ENCODE assay signal across 9 mouse cellular contexts in genomic region chr5:74974061-74974581, GRCm38 (mm10).
DNase-seq lines count a peak whose midpoint lies in the region; ATAC-seq lines count a peak whose summit lies in the region.
"Had no signal": no experiment of that assay in that cellular context is flagged by ENCODE, and none has a peak within 500 bp of the region (broad histone marks: within the 10 kb centered on the region; RNA-seq: fewer than 3 reads in every experiment).

No protein-coding gene starts in this region.

- H3K9ac ChIP-seq in embryonic facial prominence, embryonic 14.5 days (ENCODE audit: low read depth, low read length): no peak overlapping the region
- no peak overlapping the region for H3K9ac ChIP-seq in intestine, embryonic 14.5 days (ENCODE audit: low read length)
- H3K9ac ChIP-seq in liver, embryonic 13.5 days: no peak overlapping the region
- H3K9ac ChIP-seq: hindbrain, embryonic 15.5 days had no signal

- DNase-seq in ES-CJ7 (ENCODE audit: low read depth, low spot score): peak; percentile 58
- DNase-seq in embryonic facial prominence, embryonic 14.5 days (ENCODE audit: low spot score): peak; percentile 45
- peak; percentile 60 for DNase-seq in intestine, embryonic 14.5 days (ENCODE audit: low spot score)
- no peak for DNase-seq in liver, embryonic 13.5 days
- peak; percentile 12 for DNase-seq in retina, postnatal 1 day
- DNase-seq in T-cell, adult 2 months (ENCODE audit: low spot score): no peak
- no peak for DNase-seq in left cerebral cortex, adult 9 months (ENCODE audit: low spot score in 2 of 2)
- DNase-seq in layer of hippocampus, adult 18-20 months (ENCODE audit: low spot score in 2 of 2): no peak

- no peak for ATAC-seq in embryonic facial prominence, embryonic 14.5 days (ENCODE audit: low read depth)
- 0 out of 2 replicates have a peak, but pooled peaks have one; percentile 21 for ATAC-seq in intestine, embryonic 14.5 days (replicated peaks; ENCODE audit: low FRiP score, low TSS enrichment, low read depth)
- peak; percentile 60 for ATAC-seq in liver, embryonic 13.5 days (ENCODE audit: low read depth)

- no peak overlapping the region for H3K4me2 ChIP-seq in embryonic facial prominence, embryonic 14.5 days (ENCODE audit: low read depth, low read length)
- H3K4me2 ChIP-seq in intestine, embryonic 14.5 days (ENCODE audit: low read length): no peak overlapping the region
- no peak overlapping the region for H3K4me2 ChIP-seq in liver, embryonic 13.5 days
- H3K4me2 ChIP-seq: hindbrain, embryonic 15.5 days had no signal

- H3K36me3 ChIP-seq in embryonic facial prominence, embryonic 14.5 days (ENCODE audit: control insufficient read depth, insufficient read depth, low read length): no peaks in the 10 kb centered on the region
- H3K36me3 ChIP-seq in intestine, embryonic 14.5 days (ENCODE audit: control insufficient read depth, insufficient read depth, low read length): no peaks in the 10 kb centered on the region
- no peaks in the 10 kb centered on the region for H3K36me3 ChIP-seq in liver, embryonic 13.5 days
- H3K36me3 ChIP-seq: hindbrain, embryonic 15.5 days had no signal

- no peak overlapping the region for H3K4me3 ChIP-seq in embryonic facial prominence, embryonic 14.5 days (ENCODE audit: low read depth, low read length)
- H3K4me3 ChIP-seq in intestine, embryonic 14.5 days (ENCODE audit: low read depth, low read length): no peak overlapping the region
- no peak overlapping the region for H3K4me3 ChIP-seq in liver, embryonic 13.5 days (replicated peaks)
- H3K4me3 ChIP-seq: hindbrain, embryonic 15.5 days had no signal

- WGBS in embryonic facial prominence, embryonic 14.5 days: 44% methylated on average over 22 of the region's 22 CpGs
- 34% methylated on average over 22 of the region's 22 CpGs for WGBS in intestine, embryonic 14.5 days
- 74% methylated on average over 22 of the region's 22 CpGs for WGBS in liver, embryonic 13.5 days (ENCODE audit: insufficient replicate concordance)

- H3K27me3 ChIP-seq in embryonic facial prominence, embryonic 14.5 days (replicated peaks; ENCODE audit: control insufficient read depth, insufficient read depth, low read length): no peaks in the 10 kb centered on the region
- H3K27me3 ChIP-seq in intestine, embryonic 14.5 days (replicated peaks; ENCODE audit: control insufficient read depth, insufficient read depth, low read length): no peaks in the 10 kb centered on the region
- H3K27me3 ChIP-seq in liver, embryonic 13.5 days: no peaks in the 10 kb centered on the region

- peak overlapping the region; percentile 61; the same call in 1 of the 2 replicates for H3K27ac ChIP-seq in embryonic facial prominence, embryonic 14.5 days (replicated peaks; ENCODE audit: low read depth, low read length)
- H3K27ac ChIP-seq in intestine, embryonic 14.5 days (ENCODE audit: low read depth): peak overlapping the region; percentile 76; the same call in 1 of the 2 replicates
- H3K27ac ChIP-seq in liver, embryonic 13.5 days: no peak overlapping the region
- H3K27ac ChIP-seq: hindbrain, embryonic 15.5 days had no signal

- no peaks in the 10 kb centered on the region for H3K9me3 ChIP-seq in embryonic facial prominence, embryonic 14.5 days (ENCODE audit: control insufficient read depth, low read length)
- no peaks in the 10 kb centered on the region for H3K9me3 ChIP-seq in intestine, embryonic 14.5 days (ENCODE audit: control insufficient read depth, low read length)
- no peaks in the 10 kb centered on the region for H3K9me3 ChIP-seq in liver, embryonic 13.5 days (replicated peaks)
- H3K9me3 ChIP-seq: hindbrain, embryonic 15.5 days had no signal

- H3K4me1 ChIP-seq in embryonic facial prominence, embryonic 14.5 days (ENCODE audit: control insufficient read depth, insufficient read depth, low read length): peaks cover 13% of the 10 kb centered on the region
- peaks cover 21% of the 10 kb centered on the region for H3K4me1 ChIP-seq in intestine, embryonic 14.5 days (replicated peaks; ENCODE audit: control insufficient read depth, insufficient read depth, low read length)
- H3K4me1 ChIP-seq in liver, embryonic 13.5 days (replicated peaks): peaks cover 12% of the 10 kb centered on the region

Comparison
In these comparisons a context has a peak if more than half of its experiments do, and no peak if none do; other contexts are left out.
1. DNase-seq: peak in ES-CJ7 (single experiment), embryonic facial prominence, embryonic 14.5 days (single experiment), intestine, embryonic 14.5 days (single experiment) and retina, postnatal 1 day (single experiment); none in liver, embryonic 13.5 days (single experiment), T-cell, adult 2 months (single experiment), left cerebral cortex, adult 9 months (0 of 2) and layer of hippocampus, adult 18-20 months (0 of 2).